Mouse (Mus musculus) lung, embryonic 14.5 days (tissue): ENCODE measurements around the gene Smarce1. TPM values are rescaled to one million over a fixed set of nuclear protein-coding genes. Genes with fewer than 3 reads are reported as not detected.
A peak's percentile ranks its signal among the peaks of the same experiment; 100 is the strongest.

Experiments
- ATAC-seq: fragments of 200-750 bp; cut with Nextera tagmentation; 2 replicates; pipeline ENCODE4 v1.8.0; 2017; ENCODE audit warnings: mild to moderate bottlenecking, moderate TSS enrichment, moderate library complexity; ENCODE audit not compliant: insufficient read depth
- DNase-seq: peaks from one replicate; pipeline ENCODE4 v3.0.0-alpha.2; 2015
- H3K27ac ChIP-seq: fragments of 300-500 bp; sonication (generic); 2 replicates; pipeline ENCODE4 v1.5.1; 2014; ENCODE audit warnings: low read depth, mild to moderate bottlenecking, moderate library complexity
- H3K27me3 ChIP-seq: fragments of 300-500 bp; sonication (generic); 2 replicates; pipeline ENCODE4 v1.6.1; 2014; ENCODE audit warnings: low read length, control low read depth; ENCODE audit not compliant: insufficient read depth
- H3K36me3 ChIP-seq: fragments of 300-500 bp; sonication (generic); 2 replicates; pipeline ENCODE4 v1.6.1; 2014; ENCODE audit warnings: control low read depth; ENCODE audit not compliant: insufficient read depth
- H3K4me1 ChIP-seq: fragments of 300-500 bp; sonication (generic); 2 replicates; pipeline ENCODE4 v1.6.1; 2014; ENCODE audit warnings: antibody characterized with exemption, control low read depth; ENCODE audit not compliant: insufficient read depth
- H3K4me2 ChIP-seq: fragments of 300-500 bp; sonication (generic); 2 replicates; pipeline ENCODE4 v1.6.1; 2014; ENCODE audit warnings: mild to moderate bottlenecking
- H3K4me3 ChIP-seq: fragments of 300-500 bp; sonication (generic); 2 replicates; pipeline ENCODE4 v1.5.1; 2014; ENCODE audit warnings: low read depth, low read length
- H3K9ac ChIP-seq: fragments of 300-500 bp; sonication (generic); 2 replicates; pipeline ENCODE4 v1.6.1; 2014
- H3K9me3 ChIP-seq: fragments of 300-500 bp; sonication (generic); 2 replicates; pipeline ENCODE4 v1.6.1; 2016; ENCODE audit warnings: low read depth, low read length, control low read depth
- CTCF ChIP-seq: IDR thresholded peaks from 2 replicates; pipeline ENCODE4 v1.5.1; 2016; ENCODE audit warnings: antibody characterized with exemption, low read depth
- WGBS: fragments of 180-500 bp; shearing (Covaris S2); extraction: QIAGEN DNeasy Blood & Tissue Kit; methylation state at CpG from one replicate; pipeline ENCODE4 v1.1.7; 2014; 5-methylcytosine and 5-hydroxymethylcytosine counted together
- polyA plus RNA-seq: library from polyadenylated mRNA; unstranded; fragments of >200 nt; fragmentation: Nextera tagmentation; extraction: Ambion mirVana; gene quantifications from 2 replicates; pipeline ENCODE4 v1.2.1, GENCODE M21; 2014

The Smarce1 gene
- polyA plus RNA-seq, 1 experiment from 2014 or later: 189 TPM

DNA sequence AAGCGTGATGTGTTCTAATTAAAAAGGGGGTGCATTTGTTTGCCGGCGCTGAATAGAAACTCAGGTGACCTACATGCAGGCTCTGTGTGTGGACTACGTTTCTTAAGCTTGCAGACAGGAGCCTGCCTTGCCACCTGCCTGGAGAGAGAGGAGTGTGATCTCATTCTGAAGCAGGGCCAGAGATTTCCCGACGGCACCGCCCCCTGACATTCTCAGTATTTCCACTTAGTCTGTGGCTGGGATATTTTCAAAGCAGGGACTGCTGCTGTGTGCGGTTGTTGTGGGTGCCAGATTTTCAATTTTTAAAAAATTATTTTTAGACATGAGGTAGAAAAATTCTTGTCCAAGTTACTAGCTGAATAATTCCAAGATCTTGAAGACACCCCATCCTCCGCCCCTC lies 34.4 kb upstream of the Smarce1 start:
- H3K36me3 ChIP-seq: no peaks in the 10 kb centered on the region
- H3K27ac ChIP-seq: no peak overlapping the region
- no peaks in the 10 kb centered on the region for H3K4me1 ChIP-seq
- ATAC-seq (no peak), DNase-seq (peak; percentile 14)
- WGBS: 59% methylated on average over 9 of the region's 9 CpGs
- H3K9ac ChIP-seq: no peak overlapping the region
- no peak overlapping the region for H3K4me2 ChIP-seq
- no peak for TF ChIP-seq CTCF
- no peaks in the 10 kb centered on the region for H3K27me3 ChIP-seq
- H3K9me3 ChIP-seq: no peaks in the 10 kb centered on the region
- H3K4me3 ChIP-seq: no peak overlapping the region

DNA sequence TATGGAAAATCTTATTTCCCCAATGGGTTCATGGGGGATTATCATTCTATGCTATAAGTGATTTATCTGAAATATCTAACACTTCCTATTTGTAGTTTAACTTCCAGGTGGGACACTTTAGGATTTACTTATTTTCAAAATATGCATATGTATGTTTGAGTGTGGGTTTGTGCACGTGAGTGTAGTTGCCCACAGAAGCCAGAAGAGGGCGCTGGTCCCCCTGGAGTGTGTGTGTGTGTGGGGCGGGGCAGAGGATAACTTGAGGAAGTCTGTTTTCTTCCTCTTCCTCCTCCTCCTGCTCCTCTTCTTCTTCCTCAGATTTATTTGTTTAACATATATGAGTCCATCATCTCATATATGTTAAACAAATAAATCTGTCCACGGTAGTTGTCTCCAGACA lies 25.4 kb upstream of the Smarce1 start:
- no peak overlapping the region for H3K9ac ChIP-seq
- H3K36me3 ChIP-seq: no peaks in the 10 kb centered on the region
- H3K27ac ChIP-seq: no peak overlapping the region
- no peak overlapping the region for H3K4me2 ChIP-seq
- WGBS: 57% methylated on average over 4 of the region's 4 CpGs
- no peak for TF ChIP-seq CTCF
- DNase-seq (no peak), ATAC-seq (no peak)
- H3K4me3 ChIP-seq: no peak overlapping the region
- H3K27me3 ChIP-seq: no peaks in the 10 kb centered on the region
- H3K4me1 ChIP-seq: no peaks in the 10 kb centered on the region
- no peaks in the 10 kb centered on the region for H3K9me3 ChIP-seq

DNA sequence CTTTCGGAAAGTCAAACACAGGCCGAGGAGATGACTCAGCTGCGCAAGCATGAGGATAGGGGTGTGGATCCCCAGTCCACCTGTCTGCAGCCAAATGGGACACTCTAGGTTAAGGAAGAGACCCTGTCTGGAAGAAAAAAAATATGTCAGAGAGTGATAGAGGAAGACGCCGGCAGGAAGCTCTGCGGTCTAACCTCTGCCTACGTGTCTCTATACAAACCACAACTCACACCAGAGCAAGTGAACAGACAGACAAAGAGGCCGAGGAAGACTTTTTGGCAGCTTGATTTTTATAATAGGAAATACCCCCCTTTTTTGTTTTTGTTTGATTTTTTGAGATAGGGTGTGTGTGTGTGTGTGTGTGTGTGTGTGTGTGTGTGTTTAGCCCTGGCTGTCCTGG lies 24.5 kb upstream of the Smarce1 start:
- no peak for ATAC-seq
- TF ChIP-seq CTCF: no peak
- WGBS: 90% methylated on average over 8 of the region's 8 CpGs

DNA sequence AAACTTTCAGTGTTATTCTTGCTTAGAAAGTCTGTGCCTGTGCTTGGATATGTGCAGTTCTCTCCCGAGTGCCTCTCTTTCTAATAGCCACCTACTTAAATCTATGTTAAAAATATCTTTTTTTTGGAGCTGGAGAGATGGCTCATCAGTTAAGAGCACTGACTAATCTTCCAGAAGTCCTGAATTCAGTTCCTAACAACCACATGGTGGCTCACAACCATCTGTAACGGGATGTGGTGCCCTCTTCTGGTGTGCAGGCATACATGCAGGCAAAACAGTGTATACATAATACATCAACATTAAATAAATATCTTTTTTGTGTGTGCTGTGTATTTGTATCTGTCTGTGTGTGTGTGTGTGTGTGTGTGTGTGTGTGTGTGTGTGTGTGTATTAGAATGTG lies 23.1 kb upstream of the Smarce1 start:
- no peak for DNase-seq
- H3K4me3 ChIP-seq: no peak overlapping the region
- H3K4me2 ChIP-seq: no peak overlapping the region
- H3K9me3 ChIP-seq: no peaks in the 10 kb centered on the region
- no peaks in the 10 kb centered on the region for H3K27me3 ChIP-seq
- WGBS: 47% methylated on average over 2 of the region's 2 CpGs
- no peak for ATAC-seq
- H3K36me3 ChIP-seq: no peaks in the 10 kb centered on the region
- no peak; the same call in 1 of the 2 replicates for TF ChIP-seq CTCF
- H3K4me1 ChIP-seq: no peaks in the 10 kb centered on the region
- no peak overlapping the region for H3K9ac ChIP-seq
- H3K27ac ChIP-seq: no peak overlapping the region

More for the DNA sequence above, 24.5 kb upstream of the Smarce1 start:
- Histone ChIP-seq H3K9me3 (no peaks in the 10 kb centered on the region), H3K27ac (no peak overlapping the region), H3K9ac (no peak overlapping the region), H3K4me1 (no peaks in the 10 kb centered on the region), H3K4me3 (no peak overlapping the region), H3K27me3 (no peaks in the 10 kb centered on the region), H3K36me3 (no peaks in the 10 kb centered on the region), H3K4me2 (no peak overlapping the region)
- DNase-seq: no peak

DNA sequence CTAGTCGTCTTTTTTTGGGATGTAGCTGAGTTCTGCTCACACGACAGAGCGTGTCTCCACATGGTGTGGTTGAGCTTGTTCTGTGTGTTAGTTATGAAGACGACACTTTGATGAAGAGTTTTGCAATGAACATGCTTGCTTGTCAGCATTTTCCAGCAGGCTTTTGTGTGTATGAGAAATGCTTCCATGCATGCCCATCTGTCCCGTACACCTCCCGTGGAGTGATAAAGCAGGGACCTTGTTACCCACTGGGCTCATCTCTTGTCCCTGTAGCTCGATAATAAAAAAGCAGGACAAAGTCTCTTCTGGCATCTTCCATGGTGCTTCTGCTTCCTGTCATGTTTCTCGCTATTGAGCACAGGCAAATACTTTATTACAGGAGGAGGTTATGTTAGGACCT lies 21.9 kb upstream of the Smarce1 start:
- H3K27me3 ChIP-seq: no peaks in the 10 kb centered on the region
- DNase-seq (no peak), ATAC-seq (no peak)
- no peaks in the 10 kb centered on the region for H3K36me3 ChIP-seq
- H3K9ac ChIP-seq: no peak overlapping the region
- no peaks in the 10 kb centered on the region for H3K4me1 ChIP-seq
- H3K4me2 ChIP-seq: no peak overlapping the region
- no peak overlapping the region for H3K27ac ChIP-seq
- no peaks in the 10 kb centered on the region for H3K9me3 ChIP-seq
- no peak overlapping the region for H3K4me3 ChIP-seq
- no peak for TF ChIP-seq CTCF
- WGBS: 70% methylated on average over 8 of the region's 8 CpGs

DNA sequence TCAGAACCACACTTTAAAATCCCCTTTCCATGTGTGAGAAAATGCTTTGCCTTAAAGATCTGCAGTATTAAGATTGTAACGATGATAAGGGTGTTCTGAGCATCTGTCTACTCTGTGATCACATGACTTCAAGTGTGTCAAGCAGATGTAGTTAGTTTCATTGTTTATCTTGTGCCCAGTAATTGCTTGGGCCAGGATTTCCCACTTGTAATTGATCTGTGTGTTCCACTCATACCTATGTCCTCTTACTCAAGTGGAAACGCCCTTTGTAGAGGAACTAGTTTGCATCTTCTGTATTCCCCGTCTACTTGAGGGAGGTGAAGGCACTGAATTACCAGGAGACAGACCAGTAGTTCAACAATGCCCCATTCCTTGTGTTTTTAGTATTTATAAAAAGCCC lies 19.8 kb upstream of the Smarce1 start:
- H3K9me3 ChIP-seq: no peaks in the 10 kb centered on the region
- H3K27me3 ChIP-seq: no peaks in the 10 kb centered on the region
- no peaks in the 10 kb centered on the region for H3K36me3 ChIP-seq
- no peak overlapping the region for H3K4me3 ChIP-seq
- ATAC-seq: no peak
- no peak for DNase-seq
- H3K4me2 ChIP-seq: no peak overlapping the region
- H3K9ac ChIP-seq: no peak overlapping the region
- H3K27ac ChIP-seq: no peak overlapping the region
- no peak for TF ChIP-seq CTCF
- no peaks in the 10 kb centered on the region for H3K4me1 ChIP-seq
- WGBS: 39% methylated on average over 3 of the region's 3 CpGs

DNA sequence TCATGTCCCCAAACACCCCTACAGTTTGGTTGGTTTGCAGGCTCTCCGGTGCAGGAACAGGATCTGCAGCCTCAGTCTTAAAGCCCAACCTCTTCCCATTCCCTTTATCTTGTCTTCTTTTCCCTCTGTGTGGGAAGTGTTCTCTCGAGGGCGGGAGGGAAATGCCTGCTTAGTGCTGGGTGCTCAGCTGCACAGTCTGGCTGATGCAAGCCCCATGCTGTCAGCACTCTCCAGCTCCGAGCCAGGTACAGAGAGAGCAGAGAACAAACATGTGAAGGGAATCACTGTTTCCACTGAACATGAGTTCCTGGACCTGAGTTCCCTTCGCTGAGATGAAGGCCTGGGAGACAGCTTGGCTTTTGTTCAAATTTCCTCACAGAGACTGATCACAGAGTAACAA lies 19.4 kb upstream of the Smarce1 start:
- Histone ChIP-seq H3K9ac (no peak overlapping the region), H3K4me1 (no peaks in the 10 kb centered on the region), H3K27me3 (no peaks in the 10 kb centered on the region), H3K9me3 (no peaks in the 10 kb centered on the region), H3K4me3 (no peak overlapping the region), H3K4me2 (no peak overlapping the region), H3K27ac (no peak overlapping the region), H3K36me3 (no peaks in the 10 kb centered on the region)
- TF ChIP-seq CTCF: no peak
- ATAC-seq (no peak), DNase-seq (no peak)
- WGBS: 38% methylated on average over 5 of the region's 5 CpGs

DNA sequence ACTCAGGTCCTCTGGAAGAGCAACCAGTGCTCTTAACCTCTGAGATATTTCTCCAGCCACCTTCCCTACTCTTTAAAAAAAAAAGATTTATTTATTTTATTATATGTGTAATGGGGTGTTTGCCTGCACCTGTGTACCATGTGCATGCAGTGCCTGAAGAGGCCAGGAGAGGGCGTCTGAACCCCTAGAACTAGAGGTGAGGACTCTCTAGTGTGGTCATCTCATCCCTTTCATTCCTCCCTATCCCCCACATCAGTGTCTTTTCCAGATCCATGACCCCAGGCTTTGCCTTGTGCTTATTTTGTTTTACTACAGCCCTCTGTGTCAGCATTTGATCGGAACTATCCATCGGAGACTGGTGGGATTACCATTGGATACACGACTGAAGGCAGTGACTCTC lies 18.3 kb upstream of the Smarce1 start:
- H3K9ac ChIP-seq: no peak overlapping the region
- H3K9me3 ChIP-seq: no peaks in the 10 kb centered on the region
- no peaks in the 10 kb centered on the region for H3K36me3 ChIP-seq
- no peak overlapping the region for H3K27ac ChIP-seq
- no peak overlapping the region for H3K4me2 ChIP-seq
- WGBS: 59% methylated on average over 4 of the region's 4 CpGs
- H3K4me3 ChIP-seq: no peak overlapping the region
- no peaks in the 10 kb centered on the region for H3K4me1 ChIP-seq
- ATAC-seq (no peak), DNase-seq (no peak)
- H3K27me3 ChIP-seq: no peaks in the 10 kb centered on the region
- TF ChIP-seq CTCF: peak; percentile 56
